Mouse (Mus musculus): ENCODE results near the gene Nps.

Gene Nps

DNA sequence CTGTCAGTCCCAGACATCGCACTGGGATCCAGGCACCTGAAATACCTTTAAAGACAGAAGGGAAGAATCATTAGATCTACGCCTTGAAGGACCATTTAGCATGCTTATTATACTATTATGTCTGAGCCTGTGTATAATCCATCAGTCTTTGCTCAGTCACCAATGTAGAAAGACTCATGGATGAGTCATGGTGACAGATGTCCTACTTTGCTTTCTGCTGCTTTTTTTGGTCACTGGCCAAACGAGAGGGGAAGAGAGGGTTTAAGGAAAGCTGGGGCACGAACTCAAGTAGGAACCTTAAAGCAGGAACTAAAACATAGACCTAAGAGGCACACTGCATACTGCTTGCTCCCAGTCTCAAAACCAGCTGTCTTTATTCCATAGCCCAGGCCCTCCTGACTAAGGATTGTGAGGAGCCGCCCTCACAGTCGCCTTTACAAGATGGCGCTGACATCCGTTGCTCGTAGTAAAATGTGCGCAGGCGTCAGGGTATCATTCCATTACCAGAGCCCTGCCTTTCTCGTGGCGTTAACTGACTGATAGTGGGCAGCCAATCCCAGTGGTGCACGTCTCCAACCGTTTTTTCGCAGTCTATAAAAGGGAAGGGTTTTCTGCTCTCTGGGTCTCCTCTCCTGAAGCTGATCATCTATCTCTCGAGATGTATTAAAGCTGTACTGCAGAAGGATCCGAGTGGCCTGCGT, at the start of gene Nps:
Gene Nps, plus strand, starts transcription at position 651 of the 701 bp plus-strand sequence.
- peak; percentile 64 for DNase-seq (ENCODE audit: low spot score)

DNA sequence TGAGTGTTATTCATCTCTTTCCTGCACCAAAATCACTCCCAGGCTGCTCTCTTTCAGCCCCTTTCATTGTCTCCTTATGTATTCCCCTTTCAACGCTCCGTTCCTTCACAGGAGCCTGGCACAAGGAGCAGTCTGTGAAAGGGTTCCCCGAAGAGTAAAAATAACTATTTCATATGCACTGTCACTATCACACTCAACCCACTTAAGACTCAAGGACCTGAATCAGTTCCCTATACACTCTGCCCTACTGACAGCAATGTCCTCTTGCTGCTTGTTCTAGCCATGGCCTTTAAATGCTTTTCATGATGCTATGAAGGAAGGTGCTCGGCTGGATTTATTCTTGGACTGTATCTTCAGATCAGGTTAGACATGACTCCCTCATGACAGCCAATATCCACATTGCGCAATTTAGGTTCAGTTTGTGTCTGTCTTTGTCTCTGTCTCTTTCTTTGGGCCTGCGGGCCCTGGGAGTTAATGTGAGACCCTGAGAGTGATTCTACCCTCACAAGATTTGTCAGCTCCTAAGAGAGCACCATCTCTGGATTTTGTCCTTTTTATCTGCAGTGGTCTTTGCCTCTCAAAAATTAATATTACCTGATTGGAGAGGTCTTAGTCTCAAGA, 49.4 kb upstream of the Nps start:
- no peak for DNase-seq (ENCODE audit: low spot score)

GRCm38 (mm10) chr7:135210296-135210695, 48.2 kb upstream of the Nps start:
- no peak for DNase-seq (ENCODE audit: low spot score)

- DNase-seq (ENCODE audit: low spot score) = no peak
Measured at GRCm38 (mm10) chr7:135210831-135211230, 47.7 kb upstream of the Nps start.

DNA sequence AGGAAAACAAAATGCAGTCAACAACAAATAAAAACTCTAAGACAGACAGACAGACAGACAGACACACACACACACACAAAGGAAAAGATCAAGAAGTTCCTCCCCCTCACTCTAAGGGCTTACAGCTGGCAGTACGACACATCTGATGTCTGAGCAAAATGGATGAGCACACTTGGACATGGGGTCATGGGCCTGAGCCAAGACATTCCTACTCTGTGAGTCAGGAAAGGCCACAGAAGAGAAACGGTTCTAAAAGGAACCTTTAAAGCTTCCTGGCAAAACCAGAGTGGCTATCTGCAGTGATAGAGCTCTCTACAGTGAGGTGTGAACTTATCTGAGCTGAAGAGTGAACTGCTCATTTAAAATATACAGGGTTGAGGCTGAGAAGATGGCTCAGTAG, 46.0 kb upstream of the Nps start:
- peak; percentile 75 for DNase-seq (ENCODE audit: low spot score)

- no peak for DNase-seq (ENCODE audit: low spot score)
Measured at GRCm38 (mm10) chr7:135221475-135221874, 37.0 kb upstream of the Nps start.

DNA sequence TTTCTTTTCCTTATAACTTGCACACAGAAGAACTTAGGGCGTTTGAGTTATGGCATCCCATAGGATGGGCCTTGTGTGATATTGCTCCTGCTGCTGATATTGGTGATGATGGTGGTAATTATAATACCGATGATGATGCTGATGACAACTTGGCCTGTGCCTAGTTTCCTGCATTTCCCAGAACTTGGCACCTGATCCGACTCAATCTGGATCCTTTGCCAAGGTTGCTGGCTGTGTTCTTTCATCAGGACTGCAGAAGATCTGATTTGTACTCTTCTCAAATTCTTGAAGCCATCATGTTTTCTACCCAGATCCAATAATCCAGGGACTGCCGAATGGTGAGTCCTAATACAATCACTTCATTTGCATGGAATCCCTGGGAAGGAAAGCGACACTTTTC, 32.5 kb upstream of the Nps start:
- no peak for DNase-seq (ENCODE audit: low spot score)

DNA sequence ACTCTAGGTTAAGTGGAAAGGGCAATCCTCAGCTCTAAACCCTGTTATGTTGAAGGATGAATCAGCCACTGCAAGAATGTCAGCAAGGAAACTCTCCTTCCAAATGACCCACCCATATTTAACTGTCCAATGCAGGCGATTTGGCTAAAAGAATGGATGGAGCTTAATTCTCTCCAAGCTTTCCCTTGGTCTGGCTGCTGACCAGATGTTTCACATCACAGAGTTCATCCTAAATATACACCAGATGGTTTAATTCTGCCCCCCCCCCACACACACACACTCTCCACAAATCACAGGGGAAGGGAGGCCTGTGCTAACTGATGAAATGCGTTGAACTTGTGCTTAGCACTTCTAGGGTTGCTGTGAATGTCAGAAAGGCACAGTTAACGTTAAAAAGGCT, 21.4 kb upstream of the Nps start:
- DNase-seq (ENCODE audit: low spot score) = peak; percentile 16

DNA sequence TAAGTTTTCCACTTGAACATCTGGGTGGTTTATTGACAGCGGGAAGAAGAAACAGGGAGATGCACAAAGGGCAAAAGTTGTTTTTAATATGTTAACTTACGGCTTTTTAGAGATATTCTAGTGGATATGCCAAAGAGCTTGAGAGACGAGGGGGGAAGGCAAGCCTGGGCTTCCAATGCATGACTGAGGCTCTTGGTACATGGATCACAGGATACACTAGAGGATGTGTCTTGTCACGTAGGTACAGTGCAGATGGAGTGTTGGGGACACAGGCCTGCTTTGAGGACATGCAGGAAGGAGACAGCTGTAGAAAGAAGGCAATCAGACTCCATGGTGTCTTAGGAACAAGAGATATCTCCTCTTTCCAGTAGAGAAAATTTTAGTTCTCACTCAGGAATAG, 19.1 kb upstream of the Nps start:
- no peak for DNase-seq (ENCODE audit: low spot score)

GRCm38 (mm10) chr7:135240006-135240405, 18.5 kb upstream of the Nps start:
- DNase-seq (ENCODE audit: low spot score) = no peak

GRCm38 (mm10) chr7:135240636-135241035, 17.9 kb upstream of the Nps start:
- DNase-seq (ENCODE audit: low spot score) = no peak

- no peak for DNase-seq (ENCODE audit: low spot score)
Measured at GRCm38 (mm10) chr7:135244171-135244880, 14.2 kb upstream of the Nps start.

DNA sequence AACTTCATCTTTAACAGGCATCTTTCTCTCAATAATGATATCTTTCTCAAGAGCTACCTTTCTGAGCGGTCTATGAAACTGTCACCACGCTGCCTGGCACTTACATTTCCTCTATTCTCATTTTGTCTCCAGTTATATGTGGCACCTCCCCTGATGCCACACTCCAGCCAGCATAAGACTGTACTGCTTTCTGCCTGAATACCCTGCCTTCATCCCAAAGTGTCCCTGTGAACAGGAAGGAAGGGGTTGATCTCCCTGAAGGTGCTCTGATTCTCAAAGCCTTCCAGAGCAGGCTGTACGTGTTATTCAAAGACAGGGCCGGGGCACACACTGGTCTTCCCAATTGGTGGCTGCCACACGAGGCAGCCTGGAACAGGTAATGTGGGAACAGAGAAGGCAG, 12.1 kb upstream of the Nps start:
- DNase-seq (ENCODE audit: low spot score) = no peak

- no peak for DNase-seq (ENCODE audit: low spot score)
Measured at GRCm38 (mm10) chr7:135253249-135253648, 5.3 kb upstream of the Nps start.

DNA sequence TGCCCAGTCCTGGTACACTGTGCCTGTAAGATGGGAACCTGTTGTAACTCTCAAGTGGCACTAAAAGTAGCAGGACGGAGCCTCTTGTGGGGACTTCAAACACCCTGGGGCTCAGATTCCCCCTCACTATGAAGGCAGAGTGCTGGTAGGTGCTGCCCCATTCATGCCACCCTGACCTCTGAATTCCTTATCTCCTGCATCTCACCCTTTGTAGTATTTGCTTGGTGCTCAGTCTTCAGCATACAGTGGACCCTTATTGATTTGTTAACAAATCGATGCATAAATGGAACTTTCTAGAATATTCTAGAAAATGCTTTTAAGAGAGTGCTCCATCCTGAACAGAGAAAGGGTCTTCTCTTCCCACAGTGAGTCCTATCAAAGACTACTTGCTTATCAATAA, 4.1 kb upstream of the Nps start:
- no peak for DNase-seq (ENCODE audit: low spot score)

GRCm38 (mm10) chr7:135271011-135271410, 12.5 kb downstream of the Nps start:
- DNase-seq (ENCODE audit: low spot score) = no peak

- no peak for DNase-seq (ENCODE audit: low spot score)
Measured at GRCm38 (mm10) chr7:135283212-135283611, 24.7 kb downstream of the Nps start.

DNA sequence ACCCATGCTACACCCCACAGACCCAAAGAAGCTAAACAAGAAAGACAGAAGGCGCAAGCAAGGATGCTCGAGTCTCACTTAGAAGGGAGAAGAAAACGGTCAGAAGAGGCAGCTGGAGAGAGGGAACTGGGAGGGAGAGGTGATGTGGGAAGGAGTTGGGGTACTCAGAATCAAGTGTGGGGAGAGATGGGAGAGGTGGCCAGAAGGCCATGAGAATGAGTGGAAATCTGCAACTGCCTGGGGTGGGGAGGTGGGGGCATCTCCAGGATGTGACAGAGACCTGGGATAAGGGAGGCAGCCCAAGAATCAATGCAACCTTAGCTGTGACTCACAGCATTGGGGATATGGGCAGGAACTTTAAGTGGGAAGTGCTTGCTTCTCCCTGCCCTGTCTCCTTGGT, 31.5 kb downstream of the Nps start:
- DNase-seq (ENCODE audit: low spot score) = no peak

DNA sequence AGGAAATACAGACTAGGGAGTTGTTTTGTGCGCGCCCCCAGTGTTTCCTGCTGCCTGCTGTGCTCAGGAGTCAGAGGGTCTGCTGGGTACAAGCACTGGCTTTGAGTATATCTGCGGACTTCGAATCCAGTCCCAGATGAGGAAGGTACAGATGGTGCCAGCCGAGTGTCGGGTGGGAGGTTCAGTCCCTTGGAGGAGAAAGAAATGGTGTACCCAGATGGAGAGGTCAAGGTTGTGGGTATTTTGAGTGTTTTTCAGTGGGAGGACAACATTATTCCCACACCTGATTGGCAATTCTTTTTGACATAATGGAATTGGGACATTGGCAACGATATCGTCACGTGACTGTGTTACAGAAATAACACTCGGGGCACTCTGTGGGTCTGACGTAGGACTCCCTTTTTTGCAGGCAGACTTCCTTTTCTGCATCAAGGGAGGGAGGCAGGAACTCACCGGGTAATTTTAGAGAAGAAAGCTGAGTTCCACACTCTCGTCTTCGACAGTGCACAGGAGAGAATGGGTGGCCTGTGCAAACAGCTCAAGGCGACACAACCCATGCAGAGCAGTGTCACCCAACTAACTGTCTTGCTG, 33.2 kb downstream of the Nps start:
- no peak for DNase-seq (ENCODE audit: low spot score)

GRCm38 (mm10) chr7:135294498-135294897, 36.0 kb downstream of the Nps start:
- DNase-seq (ENCODE audit: low spot score) = no peak

GRCm38 (mm10) chr7:135304496-135304895, 46.0 kb downstream of the Nps start:
- no peak for DNase-seq (ENCODE audit: low spot score)
